Mouse (Mus musculus) gastrocnemius, postnatal 4 days (tissue): ENCODE results near the gene Prrx2. TPM values are rescaled to one million over a fixed set of nuclear protein-coding genes. Genes with fewer than 3 reads are reported as not detected.

ENCODE experiments used
- total RNA-seq, 2 experiments: library from RNA; stranded (reverse); gene quantifications; 2 replicates each; pipeline ENCODE4 v1.2.3; 2021

Gene Prrx2
- total RNA-seq, 2 experiments from 2014 or later, result 12.3 to 13.3 TPM

Other genes with a start within 250 kb of the Prrx2 start
- gene Cstad, start 239.9 kb upstream of the Prrx2 start, total RNA-seq, result 1 to 10 TPM; 4.5 to 4.6 TPM
- gene 1700001O22Rik, start 31.3 kb upstream of the Prrx2 start, total RNA-seq, result under 1 TPM; 0.69 to 0.88 TPM
- 10 to 100 TPM; 29.2 to 32.8 TPM for gene Ntmt1, start 27.1 kb upstream of the Prrx2 start, total RNA-seq
- 10 to 100 TPM; 13.4 to 18.9 TPM for gene Asb6, start 4.6 kb upstream of the Prrx2 start, total RNA-seq
- 10 to 100 TPM in 1 of 2 experiments, 1 to 10 TPM in 1; 8.8 to 12.1 TPM for gene Ptges, start 94.9 kb downstream of the Prrx2 start, total RNA-seq
- gene Tor1b, start 118.0 kb downstream of the Prrx2 start, total RNA-seq, result 10 to 100 TPM; 29.3 to 30.4 TPM
- gene Tor1a, start 133.0 kb downstream of the Prrx2 start, total RNA-seq, result 10 to 100 TPM; 21.4 to 23.1 TPM
- gene BC005624, start 147.2 kb downstream of the Prrx2 start, total RNA-seq, result 10 to 100 TPM; 17.4 to 21.3 TPM
- 10 to 100 TPM; 40.0 to 44.8 TPM for gene Usp20, start 147.3 kb downstream of the Prrx2 start, total RNA-seq